In the genomic region with DNA sequence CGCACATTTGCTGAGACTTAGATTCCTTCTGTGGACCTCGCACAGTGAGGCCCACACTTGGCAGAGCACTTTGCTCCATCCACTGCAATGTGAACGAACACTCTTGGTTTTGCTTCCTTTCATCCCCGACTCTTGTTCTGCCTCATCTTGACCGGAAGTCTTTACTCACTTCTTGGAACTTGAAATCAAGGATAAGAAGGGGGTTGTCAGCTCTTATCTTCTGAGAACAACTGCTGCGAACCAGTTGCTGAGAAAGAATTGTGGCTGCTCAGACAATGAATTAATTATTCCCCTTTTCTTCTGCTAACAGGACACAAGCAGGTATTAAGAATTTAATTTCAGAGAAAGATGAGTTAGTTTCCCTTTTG, we compare ENCODE assay signal across 12 mouse cellular contexts. TPM values are rescaled to one million over a fixed set of nuclear protein-coding genes. Genes with fewer than 3 reads are reported as not detected.
DNase-seq lines count a peak whose midpoint lies in the region; ATAC-seq and TF ChIP-seq lines count a peak whose summit lies in the region.
"Had no signal": no experiment of that assay in that cellular context is flagged by ENCODE, and none has a peak within 500 bp of the region (broad histone marks: within the 10 kb centered on the region; RNA-seq: fewer than 3 reads in every experiment).

No protein-coding gene starts in this region.

- 0 out of 2 replicates have a peak overlapping the region, but pooled peaks have one; percentile 5 for H3K9ac ChIP-seq in limb, embryonic 11.5 days (ENCODE audit: low read length)
- H3K9ac ChIP-seq in midbrain, embryonic 13.5 days (replicated peaks) = no peak overlapping the region
- H3K9ac ChIP-seq: lung, embryonic 15.5 days had no signal

- no peak for ATAC-seq in limb, embryonic 11.5 days (ENCODE audit: insufficient number of reproducible peaks, low FRiP score, low TSS enrichment, low read depth)
- ATAC-seq in midbrain, embryonic 13.5 days = no peak

- no peaks in the 10 kb centered on the region for H3K9me3 ChIP-seq in heart, embryonic 10.5 days
- no peaks in the 10 kb centered on the region for H3K9me3 ChIP-seq in limb, embryonic 11.5 days (ENCODE audit: control insufficient read depth, low read length)
- H3K9me3 ChIP-seq in limb, embryonic 10.5 days (replicated peaks) = no peaks in the 10 kb centered on the region
- no peaks in the 10 kb centered on the region for H3K9me3 ChIP-seq in midbrain, embryonic 13.5 days
- H3K9me3 ChIP-seq: lung, embryonic 15.5 days had no signal

- peak overlapping the region; percentile 27; the same call in 1 of the 2 replicates for H3K4me3 ChIP-seq in heart, embryonic 10.5 days
- no peak overlapping the region for H3K4me3 ChIP-seq in limb, embryonic 11.5 days (ENCODE audit: low read depth, low read length)
- no peak overlapping the region for H3K4me3 ChIP-seq in limb, embryonic 10.5 days
- H3K4me3 ChIP-seq in small intestine, adult 2 months (ENCODE audit: low read depth, low read length) = peak overlapping the region; percentile 33
- H3K4me3 ChIP-seq in midbrain, embryonic 13.5 days (replicated peaks) = no peak overlapping the region
- H3K4me3 ChIP-seq in thymus, adult 2 months (ENCODE audit: control insufficient read depth, insufficient read depth, low read length) = no peak overlapping the region
- H3K4me3 ChIP-seq: left cerebral cortex, adult 2 months; lung, embryonic 15.5 days had no signal

- peaks cover 27% of the 10 kb centered on the region for H3K36me3 ChIP-seq in heart, embryonic 10.5 days
- H3K36me3 ChIP-seq in limb, embryonic 11.5 days (ENCODE audit: control insufficient read depth, insufficient read depth, low read length) = peaks cover 2% of the 10 kb centered on the region; the same call in 1 of the 2 replicates
- peaks cover 61% of the 10 kb centered on the region for H3K36me3 ChIP-seq in limb, embryonic 10.5 days
- H3K36me3 ChIP-seq in small intestine, adult 2 months (ENCODE audit: control insufficient read depth, insufficient read depth, low read length) = peaks cover 20% of the 10 kb centered on the region
- H3K36me3 ChIP-seq in midbrain, embryonic 13.5 days = peaks cover 8% of the 10 kb centered on the region
- no peaks in the 10 kb centered on the region for H3K36me3 ChIP-seq in thymus, adult 2 months (ENCODE audit: control insufficient read depth, insufficient read depth, low read length)

- no peaks in the 10 kb centered on the region for H3K27me3 ChIP-seq in heart, embryonic 10.5 days (ENCODE audit: insufficient read depth, poor library complexity, severe bottlenecking)
- H3K27me3 ChIP-seq in limb, embryonic 11.5 days (ENCODE audit: control insufficient read depth, insufficient read depth, low read length) = no peaks in the 10 kb centered on the region
- H3K27me3 ChIP-seq in limb, embryonic 10.5 days (ENCODE audit: low read depth, poor library complexity, severe bottlenecking) = no peaks in the 10 kb centered on the region
- H3K27me3 ChIP-seq in small intestine, adult 2 months (ENCODE audit: control insufficient read depth, insufficient read depth, low read length) = no peaks in the 10 kb centered on the region
- H3K27me3 ChIP-seq in midbrain, embryonic 13.5 days = no peaks in the 10 kb centered on the region
- no peaks in the 10 kb centered on the region for H3K27me3 ChIP-seq in thymus, adult 2 months (ENCODE audit: control insufficient read depth, insufficient read depth, low read length)
- H3K27me3 ChIP-seq: lung, embryonic 15.5 days had no signal

- H3K27ac ChIP-seq in heart, embryonic 10.5 days = peak overlapping the region; percentile 73
- H3K27ac ChIP-seq in limb, embryonic 11.5 days (replicated peaks; ENCODE audit: low read depth, low read length) = no peak overlapping the region
- no peak overlapping the region for H3K27ac ChIP-seq in limb, embryonic 10.5 days
- peak overlapping the region; percentile 86 for H3K27ac ChIP-seq in small intestine, adult 2 months (ENCODE audit: insufficient read depth, low read depth, low read length)
- H3K27ac ChIP-seq in midbrain, embryonic 13.5 days = no peak overlapping the region
- no peak overlapping the region for H3K27ac ChIP-seq in thymus, adult 2 months (ENCODE audit: control insufficient read depth, insufficient read depth, low read length)
- H3K27ac ChIP-seq: left cerebral cortex, adult 2 months; lung, embryonic 15.5 days had no signal

- no peak for DNase-seq in heart, embryonic 10.5 days (ENCODE audit: low spot score)
- no peak for DNase-seq in heart, adult 18-20 months
- DNase-seq in limb, embryonic 11.5 days (ENCODE audit: low spot score) = no peak
- no peak for DNase-seq in limb, embryonic 10.5 days (ENCODE audit: low spot score)
- peak; percentile 47 for DNase-seq in induced T-regulatory cell, adult 2 months (ENCODE audit: low read depth)
- no peak for DNase-seq in thymus, adult 2 months
- DNase-seq: cerebellum, adult 11 months; right cerebral cortex, postnatal 4 days had no signal

- TF ChIP-seq CTCF in small intestine, adult 2 months (IDR thresholded peaks at IDR 0.05; ENCODE audit: extremely low read depth, insufficient read length, insufficient replicate concordance, low read depth, low read length) = no peak
- no peak for TF ChIP-seq CTCF in thymus, adult 2 months (IDR thresholded peaks at IDR 0.05; ENCODE audit: borderline replicate concordance, control insufficient read depth, extremely low read depth, insufficient read depth, low read length, poor library complexity)

- no peak for TF ChIP-seq POLR2A in small intestine, adult 2 months (IDR thresholded peaks at IDR 0.05; ENCODE audit: low read depth, low read length)
- no peak for TF ChIP-seq POLR2A in thymus, adult 2 months (IDR thresholded peaks at IDR 0.05; ENCODE audit: control insufficient read depth, extremely low read depth, insufficient read depth, low read length, poor library complexity)

- 56% methylated on average over 6 of the region's 6 CpGs for WGBS in heart, embryonic 10.5 days
- 92% methylated on average over 6 of the region's 6 CpGs for WGBS in limb, embryonic 11.5 days
- 83% methylated on average over 6 of the region's 6 CpGs for WGBS in limb, embryonic 10.5 days
- WGBS in small intestine, adult 2 months = 15% methylated on average over 6 of the region's 6 CpGs
- WGBS in midbrain, embryonic 13.5 days = 90% methylated on average over 6 of the region's 6 CpGs
- WGBS in thymus, adult 2 months = 73% methylated on average over 6 of the region's 6 CpGs

- H3K4me1 ChIP-seq in heart, embryonic 10.5 days = peaks cover 31% of the 10 kb centered on the region
- peaks cover 5% of the 10 kb centered on the region; the same call in 1 of the 2 replicates for H3K4me1 ChIP-seq in limb, embryonic 11.5 days (ENCODE audit: control insufficient read depth, insufficient read depth, low read length)
- H3K4me1 ChIP-seq in limb, embryonic 10.5 days = peaks cover 12% of the 10 kb centered on the region; the same call in 1 of the 2 replicates
- peaks cover 22% of the 10 kb centered on the region for H3K4me1 ChIP-seq in small intestine, adult 2 months (ENCODE audit: control insufficient read depth, insufficient read depth, insufficient read length, low read length)
- H3K4me1 ChIP-seq in midbrain, embryonic 13.5 days (replicated peaks) = peaks cover 39% of the 10 kb centered on the region
- H3K4me1 ChIP-seq in thymus, adult 2 months (replicated peaks; ENCODE audit: control insufficient read depth, insufficient read depth, low read length) = peaks cover 10% of the 10 kb centered on the region

- no peak overlapping the region for H3K4me2 ChIP-seq in limb, embryonic 11.5 days (ENCODE audit: low read depth, severe bottlenecking)
- no peak overlapping the region for H3K4me2 ChIP-seq in midbrain, embryonic 13.5 days (replicated peaks)
- H3K4me2 ChIP-seq: lung, embryonic 15.5 days had no signal

RNA-seq across cellular contexts. Expression of gene Clint1, which starts 4.3 kb away (rescaled TPM):
- polyA plus RNA-seq in heart, embryonic 10.5 days (2016; fragmentation: Nextera tagmentation; extraction: Ambion mirVana) = 69.6 and 80.0 TPM in 2 replicates
- total RNA-seq in heart, adult 18-20 months (2021) = 10 to 100 TPM; 46.7 to 47.9 TPM
- polyA plus RNA-seq in limb, embryonic 11.5 days (2014; fragmentation: Nextera tagmentation; extraction: Ambion mirVana) = 77.6 and 81.0 TPM in 2 replicates
- polyA plus RNA-seq in limb, embryonic 10.5 days (2016; fragmentation: Nextera tagmentation; extraction: Ambion mirVana) = 73.0 and 81.5 TPM in 2 replicates
- polyA plus RNA-seq in small intestine, adult 2 months (2012; rRNA removed) = 38.7 and 59.2 TPM in 2 replicates
- 48.8 and 49.8 TPM in 2 replicates for polyA plus RNA-seq in midbrain, embryonic 13.5 days (2015; fragmentation: Nextera tagmentation; extraction: Ambion mirVana)
- 64.6 and 70.1 TPM in 2 replicates for polyA plus RNA-seq in thymus, adult 2 months (2012; rRNA removed)

Comparison
In these comparisons a context has a peak if more than half of its experiments do, and no peak if none do; other contexts are left out.
1. H3K27ac ChIP-seq: peak in heart, embryonic 10.5 days (single experiment) and small intestine, adult 2 months (single experiment); none in limb, embryonic 11.5 days (single experiment), limb, embryonic 10.5 days (single experiment), midbrain, embryonic 13.5 days (single experiment) and thymus, adult 2 months (single experiment).
2. H3K4me3 ChIP-seq: peak in heart, embryonic 10.5 days (single experiment) and small intestine, adult 2 months (single experiment); none in limb, embryonic 11.5 days (single experiment), limb, embryonic 10.5 days (single experiment), midbrain, embryonic 13.5 days (single experiment) and thymus, adult 2 months (single experiment).